Mouse (Mus musculus): ENCODE data around the gene 4930522H14Rik.

Gene 4930522H14Rik

GRCm38 (mm10) chr4:109531111-109531510 is at the start of gene 4930522H14Rik:
4930522H14Rik (minus strand) TSS chr4:109531297.
- no peak for DNase-seq (ENCODE audit: low spot score in 2 of 2)

- DNase-seq (ENCODE audit: low spot score in 2 of 2), result no peak
Measured at GRCm38 (mm10) chr4:109578356-109578755, 47.3 kb upstream of the 4930522H14Rik start.

GRCm38 (mm10) chr4:109576933-109577332 is 45.8 kb upstream of the 4930522H14Rik start:
- DNase-seq (ENCODE audit: low spot score in 2 of 2), result no peak

- DNase-seq (ENCODE audit: low spot score in 2 of 2), result no peak
Measured at GRCm38 (mm10) chr4:109574845-109575244, 43.7 kb upstream of the 4930522H14Rik start.

GRCm38 (mm10) chr4:109574331-109574730 is 43.2 kb upstream of the 4930522H14Rik start:
- no peak for DNase-seq (ENCODE audit: low spot score in 2 of 2)

GRCm38 (mm10) chr4:109572632-109573031 is 41.5 kb upstream of the 4930522H14Rik start:
- no peak for DNase-seq (ENCODE audit: low spot score in 2 of 2)

- DNase-seq (ENCODE audit: low spot score in 2 of 2), result no peak
Measured at GRCm38 (mm10) chr4:109569421-109569820, 38.3 kb upstream of the 4930522H14Rik start.

GRCm38 (mm10) chr4:109568959-109569358 is 37.9 kb upstream of the 4930522H14Rik start:
- no peak for DNase-seq (ENCODE audit: low spot score in 2 of 2)

GRCm38 (mm10) chr4:109564711-109565110 is 33.6 kb upstream of the 4930522H14Rik start:
- DNase-seq (ENCODE audit: low spot score in 2 of 2), result no peak

- no peak for DNase-seq (ENCODE audit: low spot score in 2 of 2)
Measured at GRCm38 (mm10) chr4:109550338-109551150, 19.4 kb upstream of the 4930522H14Rik start.

- no peak for DNase-seq (ENCODE audit: low spot score in 2 of 2)
Measured at GRCm38 (mm10) chr4:109547306-109547705, 16.2 kb upstream of the 4930522H14Rik start.

- DNase-seq (ENCODE audit: low spot score in 2 of 2), result no peak
Measured at GRCm38 (mm10) chr4:109546538-109546937, 15.4 kb upstream of the 4930522H14Rik start.

GRCm38 (mm10) chr4:109530245-109530816 is 766 bp downstream of the 4930522H14Rik start:
- no peak for DNase-seq (ENCODE audit: low spot score in 2 of 2)

- peak in 1 of 2 experiments; percentile 21 for DNase-seq (ENCODE audit: low spot score in 2 of 2)
Measured at GRCm38 (mm10) chr4:109504885-109505284, 26.2 kb downstream of the 4930522H14Rik start.

GRCm38 (mm10) chr4:109498476-109498875 is 32.6 kb downstream of the 4930522H14Rik start:
- DNase-seq (ENCODE audit: low spot score in 2 of 2), result no peak

- no peak for DNase-seq (ENCODE audit: low spot score in 2 of 2)
Measured at GRCm38 (mm10) chr4:109493581-109493980, 37.5 kb downstream of the 4930522H14Rik start.

- no peak for DNase-seq (ENCODE audit: low spot score in 2 of 2)
Measured at GRCm38 (mm10) chr4:109488812-109489211, 42.3 kb downstream of the 4930522H14Rik start.

- DNase-seq (ENCODE audit: low spot score in 2 of 2), result no peak
Measured at GRCm38 (mm10) chr4:109484621-109485020, 46.5 kb downstream of the 4930522H14Rik start, which contains the start of gene Rnf11. Rnf11 (minus strand) TSS chr4:109484728.

- DNase-seq (ENCODE audit: low spot score in 2 of 2), result no peak
Measured at GRCm38 (mm10) chr4:109482701-109483100, 48.4 kb downstream of the 4930522H14Rik start.

- DNase-seq (ENCODE audit: low spot score in 2 of 2), result no peak
Measured at GRCm38 (mm10) chr4:109481424-109481823, 49.7 kb downstream of the 4930522H14Rik start.

GRCm38 (mm10) chr4:109477454-109477853 is 53.6 kb downstream of the 4930522H14Rik start:
- DNase-seq (ENCODE audit: low spot score in 2 of 2), result no peak

- DNase-seq (ENCODE audit: low spot score in 2 of 2), result peak; percentile 87 to 89
Measured at GRCm38 (mm10) chr4:109476554-109477014, 54.5 kb downstream of the 4930522H14Rik start.

All from frontal cortex, postnatal 10 days (tissue).